Mouse (Mus musculus): ENCODE results near the gene Isyna1.
A peak's percentile ranks its signal among the peaks of the same experiment; 100 is the strongest.

The Isyna1 gene

GRCm38 (mm10) chr8:70628986-70629490 is 34.9 kb downstream of the Isyna1 start:
- no peak for DNase-seq

GRCm38 (mm10) chr8:70629574-70630531 is 35.7 kb downstream of the Isyna1 start:
- DNase-seq = peak; percentile 92

GRCm38 (mm10) chr8:70630532-70631381 is 36.6 kb downstream of the Isyna1 start:
- DNase-seq = peak; percentile 80 to 85

- DNase-seq = peak; percentile 69 to 77
Measured at GRCm38 (mm10) chr8:70631436-70631835, 37.3 kb downstream of the Isyna1 start.

DNA sequence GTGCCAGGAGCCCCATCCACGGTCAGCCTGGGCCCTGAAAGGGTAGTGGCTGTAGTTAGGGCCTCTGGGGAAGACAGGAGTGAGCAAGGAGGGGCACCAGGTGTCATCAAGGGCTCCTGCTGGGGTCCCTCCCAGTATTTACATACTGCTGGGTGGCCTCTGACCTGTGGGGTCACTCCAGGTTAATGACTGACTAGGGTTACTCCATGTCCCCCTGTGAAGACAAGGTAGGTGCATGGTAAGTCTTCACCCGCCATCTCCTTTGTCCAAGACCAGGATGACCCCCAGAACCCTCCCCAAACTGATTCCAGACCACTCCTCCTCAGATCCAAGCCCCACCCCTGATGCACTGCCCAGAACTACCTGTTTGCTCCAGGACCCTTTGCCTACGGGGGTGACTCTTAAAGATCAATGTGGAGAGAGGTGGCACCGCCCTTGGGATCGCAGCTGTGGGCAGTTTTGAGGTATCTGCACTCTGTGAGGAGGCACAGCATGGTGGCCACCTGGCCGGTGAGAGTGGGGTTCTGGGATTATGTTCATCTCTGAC is 38.2 kb downstream of the Isyna1 start, which contains the start of gene Gdf15:
Gdf15 (minus strand) TSS at position 111 of the 547 bp plus-strand sequence.
- DNase-seq = no peak

GRCm38 (mm10) chr8:70634066-70634465 is 39.9 kb downstream of the Isyna1 start:
- DNase-seq = peak; percentile 88 to 89

GRCm38 (mm10) chr8:70635527-70635926 is 41.4 kb downstream of the Isyna1 start:
- DNase-seq = no peak

GRCm38 (mm10) chr8:70636838-70637237 is 42.7 kb downstream of the Isyna1 start:
- no peak for DNase-seq

- no peak for DNase-seq
Measured at GRCm38 (mm10) chr8:70638752-70639151, 44.6 kb downstream of the Isyna1 start.

DNA sequence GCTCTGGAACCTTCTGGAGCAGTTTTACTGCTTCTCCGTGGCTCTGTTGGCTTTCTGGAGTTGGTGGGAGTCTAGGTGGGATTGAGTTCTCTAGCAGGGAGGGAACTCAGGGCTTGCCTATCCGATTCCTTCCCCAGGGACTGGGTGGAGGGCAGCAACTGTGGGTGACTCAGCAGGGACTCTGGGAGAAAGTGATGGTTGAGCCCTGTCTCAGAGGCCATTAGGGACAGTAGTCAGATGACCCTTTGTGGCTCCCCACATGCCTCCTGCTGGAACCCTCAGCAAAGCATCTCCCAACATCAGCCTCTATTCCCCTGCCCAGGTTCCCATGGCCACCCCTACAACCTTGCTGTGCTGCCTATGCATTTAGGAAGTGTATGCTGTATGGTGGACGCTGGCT is 48.8 kb downstream of the Isyna1 start:
- DNase-seq = no peak

DNA sequence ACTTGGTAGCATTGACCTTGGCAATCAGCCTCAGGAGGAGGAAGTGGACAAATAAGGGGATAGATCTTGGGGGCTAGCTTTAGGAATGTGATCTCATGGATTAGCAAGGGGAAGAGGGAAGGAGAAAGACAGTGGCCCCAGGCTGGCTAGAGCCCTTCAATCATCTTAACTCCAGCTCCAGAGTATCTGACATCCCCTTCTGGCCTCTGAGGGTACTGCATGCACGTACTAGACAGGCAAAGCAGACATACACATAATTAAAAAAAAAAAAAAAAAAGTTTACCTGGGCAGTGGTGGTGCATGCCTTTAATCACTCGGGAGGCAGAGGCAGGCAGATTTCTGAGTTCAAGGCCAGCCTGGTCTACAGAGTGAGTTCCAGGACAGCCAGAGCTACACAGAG is 49.9 kb downstream of the Isyna1 start:
- peak in 1 of 2 experiments; percentile 50 for DNase-seq

DNA sequence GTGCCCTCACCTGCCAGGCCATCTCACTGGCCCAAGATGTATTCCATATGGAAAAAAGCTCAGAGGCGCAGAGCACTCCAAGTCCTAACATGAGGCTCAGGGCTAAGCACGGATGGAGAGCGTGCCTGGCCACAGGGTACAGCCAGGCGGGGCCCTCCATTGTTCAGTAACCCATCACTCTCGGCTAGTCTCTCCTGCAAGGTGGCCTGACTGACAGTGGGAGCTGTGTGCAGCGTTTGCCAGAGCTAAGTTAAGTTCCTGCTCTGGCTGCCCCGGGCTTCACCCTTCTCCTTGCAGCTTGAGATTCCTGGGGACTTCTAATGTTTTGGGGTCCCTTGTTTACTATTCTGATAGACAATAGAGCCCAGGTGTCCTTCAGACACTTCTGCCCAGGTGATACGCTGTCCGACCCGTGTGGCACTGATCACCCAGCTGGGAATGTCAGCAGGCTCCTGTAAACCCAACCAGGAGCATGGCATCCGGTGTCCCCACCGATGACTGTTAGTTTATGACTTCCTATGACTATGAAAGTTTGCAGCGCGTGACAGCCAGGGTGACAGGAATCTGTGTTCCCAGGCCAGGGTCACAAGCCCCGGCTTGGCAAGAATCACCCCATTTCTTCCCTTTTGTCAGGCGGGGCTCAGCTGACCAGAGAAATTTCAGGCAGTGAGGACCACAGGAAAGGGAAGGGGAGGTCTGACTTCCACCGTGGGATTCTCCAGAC is 51.5 kb downstream of the Isyna1 start:
- DNase-seq = peak; percentile 42 to 46

DNA sequence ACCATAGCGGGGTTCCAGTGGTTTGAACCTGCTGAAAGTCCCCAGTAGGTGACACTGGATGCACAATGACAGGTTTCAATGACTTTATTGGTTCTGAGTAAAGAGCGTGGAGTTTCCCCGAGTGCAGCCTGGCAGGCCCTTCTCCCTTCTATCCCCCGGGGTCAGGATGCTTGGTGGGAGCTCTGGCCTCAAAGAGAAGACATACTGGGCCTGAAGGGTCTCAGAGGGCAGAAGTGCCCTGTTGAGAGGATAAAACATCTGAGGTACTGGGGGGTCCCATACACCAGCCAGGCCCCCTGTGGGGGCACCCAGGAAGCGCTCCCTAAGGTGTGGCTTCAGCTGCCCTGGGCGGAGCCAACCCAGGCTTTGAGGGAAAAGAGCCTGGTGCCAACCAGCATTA is 52.2 kb downstream of the Isyna1 start:
- DNase-seq = no peak

GRCm38 (mm10) chr8:70646775-70647174 is 52.6 kb downstream of the Isyna1 start:
- DNase-seq = no peak
